Mouse (Mus musculus): ENCODE measurements around the gene Aaed1. TPM values are rescaled to one million over a fixed set of nuclear protein-coding genes. Genes with fewer than 3 reads are reported as not detected.

Gene Aaed1
- polyA plus RNA-seq (2015; fragmentation: Nextera tagmentation; extraction: Ambion mirVana): 63.7 and 63.9 TPM in 2 replicates

- Histone ChIP-seq H3K9me3 (no peaks in the 10 kb centered on the region), H3K9ac (peak within 1 kb of the TSS; percentile 52; the same call in 1 of the 2 replicates), H3K36me3 (0 out of 2 replicates have a peak, but pooled peaks cover 2% of the 10 kb centered on the region), H3K27ac (peak within 1 kb of the TSS; percentile 96), H3K4me2 (peak within 1 kb of the TSS; percentile 63), H3K4me3 (replicated peaks) (peak within 1 kb of the TSS; percentile 77), H3K4me1 (peaks cover 16% of the 10 kb centered on the region; the same call in 1 of the 2 replicates), H3K27me3 (replicated peaks) (no peaks in the 10 kb centered on the region)
- peak; percentile 88 for ATAC-seq (ENCODE audit: insufficient read depth, low FRiP score, low read depth)
- under 1% methylated on average over 65 of the region's 74 CpGs for WGBS
These were observed at the start of gene Aaed1 for GRCm38 (mm10) chr13:64312024-64312915. Aaed1 (minus strand) TSS chr13:64312710.

DNA sequence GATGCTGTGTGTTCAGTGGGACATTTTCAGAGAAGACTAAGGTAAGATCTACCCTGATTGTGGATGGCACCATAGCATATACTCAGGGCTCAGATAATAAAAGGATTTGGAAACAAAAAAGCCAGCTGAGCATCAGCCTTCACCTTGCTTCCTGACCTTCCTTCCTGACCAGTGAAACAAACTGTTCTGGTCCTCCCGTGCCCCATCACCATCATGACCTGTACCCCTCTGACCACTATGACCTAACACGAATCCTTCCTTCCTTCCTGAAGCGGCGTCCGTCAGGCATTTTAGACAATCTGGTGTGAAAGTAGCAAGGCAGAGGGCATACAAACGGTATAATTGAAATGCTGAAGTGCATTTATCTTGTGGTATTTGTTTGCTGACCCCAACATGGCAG lies 49.6 kb upstream of the Aaed1 start:
- Histone ChIP-seq H3K4me2 (no peak overlapping the region), H3K9me3 (no peaks in the 10 kb centered on the region), H3K9ac (no peak overlapping the region), H3K4me1 (no peaks in the 10 kb centered on the region), H3K27me3 (replicated peaks) (no peaks in the 10 kb centered on the region), H3K4me3 (replicated peaks) (no peak overlapping the region), H3K27ac (no peak overlapping the region), H3K36me3 (peaks cover 7% of the 10 kb centered on the region)
- 84% methylated on average over 6 of the region's 6 CpGs for WGBS
- ATAC-seq (ENCODE audit: insufficient read depth, low FRiP score, low read depth): no peak

- no peak overlapping the region for H3K4me3 ChIP-seq (replicated peaks)
- H3K9me3 ChIP-seq: no peaks in the 10 kb centered on the region
- H3K9ac ChIP-seq: no peak overlapping the region
- H3K36me3 ChIP-seq: peaks cover 7% of the 10 kb centered on the region; the same call in 1 of the 2 replicates
- no peaks in the 10 kb centered on the region for H3K4me1 ChIP-seq
- 96% methylated on average over 3 of the region's 3 CpGs for WGBS
- H3K4me2 ChIP-seq: no peak overlapping the region
- ATAC-seq (ENCODE audit: insufficient read depth, low FRiP score, low read depth): no peak
- no peak overlapping the region for H3K27ac ChIP-seq
- no peaks in the 10 kb centered on the region for H3K27me3 ChIP-seq (replicated peaks)
These were observed 48.5 kb upstream of the Aaed1 start for GRCm38 (mm10) chr13:64361020-64361419.

DNA sequence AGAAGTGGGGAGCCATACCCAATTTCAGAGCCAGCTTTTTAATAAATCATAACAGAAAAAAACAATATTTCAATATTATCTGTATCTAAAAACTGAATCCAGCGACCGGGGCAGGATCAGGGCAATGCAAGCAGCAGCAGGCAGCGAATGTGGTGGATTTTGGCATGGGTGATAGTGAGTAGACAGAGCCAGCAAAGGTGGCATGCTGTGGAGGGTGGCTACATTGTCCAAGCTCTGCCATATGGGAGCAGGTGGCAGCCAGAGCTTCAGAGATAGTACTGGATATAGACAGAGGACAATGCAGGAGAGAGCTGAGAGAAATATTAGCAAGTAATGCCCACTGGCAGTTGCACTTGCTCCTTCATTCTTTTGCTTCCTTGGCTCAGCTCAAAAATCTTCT lies 47.2 kb upstream of the Aaed1 start:
- Histone ChIP-seq H3K9ac (no peak overlapping the region), H3K9me3 (no peaks in the 10 kb centered on the region), H3K27me3 (replicated peaks) (no peaks in the 10 kb centered on the region), H3K4me3 (replicated peaks) (no peak overlapping the region), H3K4me1 (no peaks in the 10 kb centered on the region), H3K4me2 (no peak overlapping the region), H3K36me3 (peaks cover 7% of the 10 kb centered on the region; the same call in 1 of the 2 replicates), H3K27ac (no peak overlapping the region)
- 88% methylated on average over 3 of the region's 3 CpGs for WGBS
- no peak for ATAC-seq (ENCODE audit: insufficient read depth, low FRiP score, low read depth)

- ATAC-seq (ENCODE audit: insufficient read depth, low FRiP score, low read depth): no peak
- Histone ChIP-seq H3K4me3 (replicated peaks) (no peak overlapping the region), H3K9ac (no peak overlapping the region), H3K4me1 (no peaks in the 10 kb centered on the region), H3K27me3 (replicated peaks) (no peaks in the 10 kb centered on the region), H3K4me2 (no peak overlapping the region), H3K9me3 (no peaks in the 10 kb centered on the region), H3K27ac (no peak overlapping the region), H3K36me3 (0 out of 2 replicates have a peak, but pooled peaks cover 3% of the 10 kb centered on the region)
- WGBS: 83% methylated on average over 1 of the region's 1 CpGs
These were observed 46.0 kb upstream of the Aaed1 start for GRCm38 (mm10) chr13:64358476-64358875.

DNA sequence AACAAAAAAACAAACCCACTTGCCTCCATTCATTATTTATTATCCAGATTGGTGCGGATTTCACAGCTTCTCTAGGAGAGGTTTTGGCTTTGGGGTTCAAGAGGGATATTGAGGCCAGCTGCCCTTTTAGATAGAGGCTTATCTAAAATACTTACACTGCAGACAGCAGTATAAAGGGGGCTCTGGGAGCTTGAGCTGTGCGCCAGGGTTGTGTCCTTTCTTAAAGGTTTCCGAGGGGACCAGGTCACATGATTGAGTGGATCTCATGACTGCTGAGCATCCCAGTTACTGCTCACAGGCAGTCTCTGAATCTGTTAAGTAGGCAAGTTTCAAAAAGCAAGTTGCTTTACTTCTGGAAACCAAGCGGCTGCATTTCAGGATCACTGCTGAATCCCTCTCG lies 44.9 kb upstream of the Aaed1 start:
- Histone ChIP-seq H3K9ac (no peak overlapping the region), H3K9me3 (no peaks in the 10 kb centered on the region), H3K4me3 (replicated peaks) (no peak overlapping the region), H3K27ac (no peak overlapping the region), H3K4me1 (no peaks in the 10 kb centered on the region), H3K4me2 (no peak overlapping the region), H3K36me3 (0 out of 2 replicates have a peak, but pooled peaks cover 3% of the 10 kb centered on the region), H3K27me3 (replicated peaks) (no peaks in the 10 kb centered on the region)
- WGBS: 71% methylated on average over 5 of the region's 5 CpGs
- no peak for ATAC-seq (ENCODE audit: insufficient read depth, low FRiP score, low read depth)

DNA sequence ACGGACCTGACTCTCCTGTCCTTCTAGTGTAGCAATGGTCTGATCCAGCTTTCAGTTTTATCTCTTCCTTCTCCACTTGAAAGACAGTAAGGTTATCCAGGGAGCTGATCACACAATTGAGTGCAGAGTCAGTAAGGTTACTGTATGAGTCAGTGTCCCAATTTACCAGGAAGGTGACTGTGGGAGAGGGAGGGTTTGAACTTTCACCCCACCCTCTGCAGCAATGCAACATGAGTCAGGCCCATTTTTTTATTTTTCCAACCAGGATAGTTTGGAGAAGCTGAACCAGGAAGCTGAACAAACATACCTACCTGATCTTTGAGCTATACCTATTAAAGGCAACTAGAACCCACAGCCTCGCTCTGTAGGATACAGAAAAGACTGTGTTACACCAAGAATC lies 37.0 kb upstream of the Aaed1 start:
- WGBS: 72% methylated on average over 2 of the region's 2 CpGs
- no peak overlapping the region for H3K4me2 ChIP-seq
- H3K36me3 ChIP-seq: no peaks in the 10 kb centered on the region
- no peaks in the 10 kb centered on the region for H3K27me3 ChIP-seq (replicated peaks)
- H3K4me1 ChIP-seq: no peaks in the 10 kb centered on the region
- no peak overlapping the region for H3K9ac ChIP-seq
- ATAC-seq (ENCODE audit: insufficient read depth, low FRiP score, low read depth): no peak
- H3K9me3 ChIP-seq: no peaks in the 10 kb centered on the region
- no peak overlapping the region for H3K4me3 ChIP-seq (replicated peaks)
- H3K27ac ChIP-seq: no peak overlapping the region

DNA sequence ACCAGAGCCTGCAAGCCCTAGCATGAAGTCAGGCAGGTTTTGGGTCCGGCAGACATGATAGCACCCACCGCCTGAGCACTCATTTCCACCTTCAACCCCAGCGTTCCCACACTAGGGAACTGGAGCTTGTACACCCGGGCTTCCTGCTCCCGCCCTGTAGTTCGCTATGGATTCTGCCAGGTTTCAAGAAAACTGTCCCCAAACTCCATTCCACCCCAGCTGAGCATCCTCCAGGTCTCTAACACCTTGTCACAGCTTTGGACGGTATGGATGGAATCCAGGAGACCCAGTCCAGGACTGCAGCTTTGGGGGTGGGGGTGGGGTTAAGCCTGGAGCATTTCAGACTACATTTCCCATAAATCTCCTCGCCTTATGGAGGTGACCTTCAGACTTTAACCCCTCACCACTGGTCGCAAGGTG lies 31.6 kb upstream of the Aaed1 start:
- H3K27ac ChIP-seq: no peak overlapping the region
- peak overlapping the region; percentile 81 for H3K4me2 ChIP-seq
- WGBS: 3% methylated on average over 9 of the region's 9 CpGs
- H3K36me3 ChIP-seq: no peaks in the 10 kb centered on the region
- peak overlapping the region; percentile 46 for H3K4me3 ChIP-seq (replicated peaks)
- H3K9ac ChIP-seq: peak overlapping the region; percentile 25; the same call in 1 of the 2 replicates
- ATAC-seq (ENCODE audit: insufficient read depth, low FRiP score, low read depth): peak; percentile 65
- H3K4me1 ChIP-seq: no peaks in the 10 kb centered on the region
- no peaks in the 10 kb centered on the region for H3K27me3 ChIP-seq (replicated peaks)
- H3K9me3 ChIP-seq: no peaks in the 10 kb centered on the region

- peak overlapping the region; percentile 46 for H3K4me3 ChIP-seq (replicated peaks)
- H3K9ac ChIP-seq: peak overlapping the region; percentile 25; the same call in 1 of the 2 replicates
- H3K9me3 ChIP-seq: no peaks in the 10 kb centered on the region
- 14% methylated on average over 10 of the region's 10 CpGs for WGBS
- no peaks in the 10 kb centered on the region for H3K27me3 ChIP-seq (replicated peaks)
- no peak overlapping the region for H3K27ac ChIP-seq
- ATAC-seq (ENCODE audit: insufficient read depth, low FRiP score, low read depth): 0 out of 2 replicates have a peak, but pooled peaks have one; percentile 7
- no peaks in the 10 kb centered on the region for H3K36me3 ChIP-seq
- H3K4me2 ChIP-seq: peak overlapping the region; percentile 81
- H3K4me1 ChIP-seq: no peaks in the 10 kb centered on the region
These were observed 31.1 kb upstream of the Aaed1 start for GRCm38 (mm10) chr13:64343598-64343997.

DNA sequence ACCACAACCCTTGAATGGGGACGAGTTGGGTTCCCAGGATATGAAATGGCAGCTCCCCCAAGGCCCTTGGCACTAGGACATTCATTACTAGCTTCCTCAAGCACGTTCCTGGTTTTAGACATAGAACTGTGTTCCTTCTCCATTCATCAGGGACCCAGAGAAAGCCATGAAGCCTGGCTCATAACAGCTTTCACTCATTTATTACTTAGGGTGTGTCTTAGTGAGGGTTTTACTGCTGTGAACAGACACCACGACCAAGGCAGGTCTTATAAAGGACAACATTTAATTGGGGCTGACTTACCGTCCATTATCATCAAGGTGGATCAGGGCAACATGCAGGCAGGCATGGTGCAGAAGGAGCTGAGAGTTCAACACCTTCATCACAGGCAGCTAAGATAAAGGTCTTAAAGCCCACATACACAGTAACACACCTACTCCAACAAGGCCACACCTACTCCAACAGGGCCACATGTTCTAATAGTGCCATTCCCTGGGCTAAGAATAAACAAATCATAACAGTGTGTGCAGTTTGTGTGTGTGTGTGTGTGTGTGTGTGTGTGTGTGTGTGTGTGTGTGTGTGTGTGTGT lies 23.1 kb upstream of the Aaed1 start:
- no peak for ATAC-seq (ENCODE audit: insufficient read depth, low FRiP score, low read depth)
- no peaks in the 10 kb centered on the region for H3K36me3 ChIP-seq
- no peaks in the 10 kb centered on the region for H3K27me3 ChIP-seq (replicated peaks)
- H3K9ac ChIP-seq: no peak overlapping the region
- 51% methylated on average over 4 of the region's 4 CpGs for WGBS
- no peak overlapping the region for H3K27ac ChIP-seq
- no peak overlapping the region for H3K4me2 ChIP-seq
- no peaks in the 10 kb centered on the region for H3K9me3 ChIP-seq
- H3K4me1 ChIP-seq: 0 out of 2 replicates have a peak, but pooled peaks cover 3% of the 10 kb centered on the region
- no peak overlapping the region for H3K4me3 ChIP-seq (replicated peaks)

DNA sequence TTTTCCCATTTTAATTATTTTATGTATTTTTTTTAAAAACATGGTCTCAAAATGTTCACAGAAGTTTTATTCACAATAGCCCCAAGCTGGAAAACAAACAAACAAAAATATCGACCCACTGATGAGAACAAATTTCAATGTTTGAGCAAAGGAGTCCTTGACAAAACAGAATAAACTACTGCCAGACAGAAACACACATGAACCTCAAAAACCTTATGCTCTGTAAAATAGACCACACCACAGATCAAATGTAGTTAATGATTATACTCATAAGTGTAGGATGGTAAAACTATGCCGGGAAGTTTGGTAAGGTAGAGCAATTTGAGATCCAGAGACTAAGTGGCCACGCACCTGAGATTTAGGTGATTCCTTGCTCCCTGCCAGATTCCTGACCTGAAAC lies 20.6 kb upstream of the Aaed1 start:
- Histone ChIP-seq H3K27me3 (replicated peaks) (no peaks in the 10 kb centered on the region), H3K9me3 (no peaks in the 10 kb centered on the region), H3K4me1 (0 out of 2 replicates have a peak, but pooled peaks cover 3% of the 10 kb centered on the region), H3K9ac (no peak overlapping the region), H3K4me3 (replicated peaks) (no peak overlapping the region), H3K36me3 (no peaks in the 10 kb centered on the region), H3K4me2 (no peak overlapping the region), H3K27ac (no peak overlapping the region)
- no peak for ATAC-seq (ENCODE audit: insufficient read depth, low FRiP score, low read depth)
- WGBS: 72% methylated on average over 3 of the region's 3 CpGs

DNA sequence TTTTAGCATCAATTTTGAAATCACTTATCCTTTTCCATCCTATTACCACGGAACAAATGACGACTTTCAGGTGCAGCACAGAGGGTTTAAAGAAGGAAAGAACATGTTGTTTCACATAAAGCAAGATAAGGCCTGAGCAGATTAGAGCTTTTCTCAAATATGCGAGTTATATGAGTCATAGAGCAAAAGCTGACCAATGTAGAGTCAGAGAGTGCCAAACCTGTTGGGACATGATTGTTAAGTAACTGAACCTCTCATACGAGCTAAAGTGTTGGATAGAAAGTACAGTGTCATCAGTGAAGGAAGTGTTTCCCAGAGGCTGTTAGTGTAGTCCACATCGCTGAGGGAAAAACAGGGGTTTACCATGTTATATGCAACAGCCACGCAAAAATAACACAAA lies 19.8 kb upstream of the Aaed1 start:
- H3K36me3 ChIP-seq: no peaks in the 10 kb centered on the region

More for the DNA sequence above, 19.8 kb upstream of the Aaed1 start:
- Histone ChIP-seq H3K9ac (no peak overlapping the region), H3K4me2 (no peak overlapping the region), H3K4me3 (replicated peaks) (no peak overlapping the region), H3K27ac (peak overlapping the region; percentile 71), H3K27me3 (replicated peaks) (no peaks in the 10 kb centered on the region), H3K9me3 (no peaks in the 10 kb centered on the region), H3K4me1 (0 out of 2 replicates have a peak, but pooled peaks cover 3% of the 10 kb centered on the region)
- 66% methylated on average over 6 of the region's 6 CpGs for WGBS
- peak; percentile 75 for ATAC-seq (ENCODE audit: insufficient read depth, low FRiP score, low read depth)
